Mouse (Mus musculus) right cerebral cortex, postnatal 14 days (tissue): ENCODE measurements around the gene Usp33.
"Not testable (repeated sequence)": the region's sequence is repeated elsewhere in the genome, so short reads cannot be mapped to it uniquely, and the experiment has no call there.

Experiments
- DNase-seq: peaks from one replicate; pipeline ENCODE4 v3.0.0; 2022

Gene Usp33

GRCm38 (mm10) chr3:152345732-152346632, at the start of gene Usp33:
Gene Usp33 (plus strand): TSS chr3:152346478.
- peak; percentile 93 for DNase-seq

GRCm38 (mm10) chr3:152300376-152301337, 45.6 kb upstream of the Usp33 start:
- no peak for DNase-seq

GRCm38 (mm10) chr3:152302991-152303390, 43.3 kb upstream of the Usp33 start:
- no peak for DNase-seq

GRCm38 (mm10) chr3:152304093-152304815, 42.0 kb upstream of the Usp33 start:
- DNase-seq = no peak

GRCm38 (mm10) chr3:152305080-152305479, 41.2 kb upstream of the Usp33 start:
- DNase-seq = no peak

- DNase-seq = no peak
Observed at GRCm38 (mm10) chr3:152305971-152306370, 40.3 kb upstream of the Usp33 start.

GRCm38 (mm10) chr3:152308485-152309249, 37.6 kb upstream of the Usp33 start:
- DNase-seq = no peak

- DNase-seq = no peak
Observed at GRCm38 (mm10) chr3:152309250-152309645, 37.0 kb upstream of the Usp33 start.

GRCm38 (mm10) chr3:152314666-152315065, 31.6 kb upstream of the Usp33 start:
- DNase-seq = not testable (repeated sequence)

- peak; percentile 71 for DNase-seq
Observed at GRCm38 (mm10) chr3:152315613-152316012, 30.7 kb upstream of the Usp33 start.

- not testable (repeated sequence) for DNase-seq
Observed at GRCm38 (mm10) chr3:152316447-152317173, 29.7 kb upstream of the Usp33 start.

GRCm38 (mm10) chr3:152320972-152321645, 25.2 kb upstream of the Usp33 start:
- DNase-seq = no peak

- DNase-seq = no peak
Observed at GRCm38 (mm10) chr3:152321765-152322547, 24.3 kb upstream of the Usp33 start.

GRCm38 (mm10) chr3:152332104-152332503, 14.2 kb upstream of the Usp33 start:
- no peak for DNase-seq

- DNase-seq = no peak
Observed at GRCm38 (mm10) chr3:152332545-152333300, 13.6 kb upstream of the Usp33 start.

- no peak for DNase-seq
Observed at GRCm38 (mm10) chr3:152333641-152334040, 12.6 kb upstream of the Usp33 start.

GRCm38 (mm10) chr3:152336085-152336484, 10.2 kb upstream of the Usp33 start:
- DNase-seq = no peak

GRCm38 (mm10) chr3:152339862-152340557, 6.3 kb upstream of the Usp33 start, which contains the start of gene Miga1:
Gene Miga1 (minus strand): TSS chr3:152340407.
- DNase-seq = peak; percentile 88
